Mouse (Mus musculus): ENCODE measurements around the gene Tmem9b.

Gene Tmem9b

GRCm38 (mm10) chr7:109764009-109764408 lies 11.3 kb upstream of the Tmem9b start:
- no peaks in the 10 kb centered on the region for H3K27me3 ChIP-seq (ENCODE audit: control insufficient read depth, insufficient read depth, low read length, poor library complexity, severe bottlenecking)
- no peaks in the 10 kb centered on the region for H3K36me3 ChIP-seq (ENCODE audit: control insufficient read depth, insufficient read depth, low read length, poor library complexity, severe bottlenecking)
- DNase-seq (ENCODE audit: low read depth, low spot score): no peak

- Histone ChIP-seq H3K27me3 (ENCODE audit: control insufficient read depth, insufficient read depth, low read length, poor library complexity, severe bottlenecking) (no peaks in the 10 kb centered on the region), H3K36me3 (ENCODE audit: control insufficient read depth, insufficient read depth, low read length, poor library complexity, severe bottlenecking) (no peaks in the 10 kb centered on the region)
- DNase-seq (ENCODE audit: low read depth, low spot score): no peak
Measured at GRCm38 (mm10) chr7:109756291-109756690, 3.6 kb upstream of the Tmem9b start.

GRCm38 (mm10) chr7:109754034-109754433 lies 1.4 kb upstream of the Tmem9b start:
- 0 out of 2 replicates have a peak, but pooled peaks cover under 1% of the 10 kb centered on the region for H3K36me3 ChIP-seq (ENCODE audit: control insufficient read depth, insufficient read depth, low read length, poor library complexity, severe bottlenecking)
- no peaks in the 10 kb centered on the region for H3K27me3 ChIP-seq (ENCODE audit: control insufficient read depth, insufficient read depth, low read length, poor library complexity, severe bottlenecking)
- DNase-seq (ENCODE audit: low read depth, low spot score): no peak

- Histone ChIP-seq H3K27me3 (ENCODE audit: control insufficient read depth, insufficient read depth, low read length, poor library complexity, severe bottlenecking) (no peaks in the 10 kb centered on the region), H3K36me3 (ENCODE audit: control insufficient read depth, insufficient read depth, low read length, poor library complexity, severe bottlenecking) (peaks cover 6% of the 10 kb centered on the region)
- no peak for DNase-seq (ENCODE audit: low read depth, low spot score)
Measured at GRCm38 (mm10) chr7:109751427-109752007, 1.2 kb downstream of the Tmem9b start.

- DNase-seq (ENCODE audit: low read depth, low spot score): no peak
- Histone ChIP-seq H3K27me3 (ENCODE audit: control insufficient read depth, insufficient read depth, low read length, poor library complexity, severe bottlenecking) (no peaks in the 10 kb centered on the region), H3K36me3 (ENCODE audit: control insufficient read depth, insufficient read depth, low read length, poor library complexity, severe bottlenecking) (peaks cover 23% of the 10 kb centered on the region)
Measured at GRCm38 (mm10) chr7:109747747-109748146, 4.9 kb downstream of the Tmem9b start.

- no peak for DNase-seq (ENCODE audit: low read depth, low spot score)
- Histone ChIP-seq H3K36me3 (ENCODE audit: control insufficient read depth, insufficient read depth, low read length, poor library complexity, severe bottlenecking) (peaks cover 34% of the 10 kb centered on the region), H3K27me3 (ENCODE audit: control insufficient read depth, insufficient read depth, low read length, poor library complexity, severe bottlenecking) (no peaks in the 10 kb centered on the region)
Measured at GRCm38 (mm10) chr7:109741703-109742102, 11.0 kb downstream of the Tmem9b start.

GRCm38 (mm10) chr7:109741060-109741459 lies 11.6 kb downstream of the Tmem9b start:
- Histone ChIP-seq H3K27me3 (ENCODE audit: control insufficient read depth, insufficient read depth, low read length, poor library complexity, severe bottlenecking) (no peaks in the 10 kb centered on the region), H3K36me3 (ENCODE audit: control insufficient read depth, insufficient read depth, low read length, poor library complexity, severe bottlenecking) (peaks cover 31% of the 10 kb centered on the region)
- no peak for DNase-seq (ENCODE audit: low read depth, low spot score)

GRCm38 (mm10) chr7:109739822-109740370 lies 12.8 kb downstream of the Tmem9b start:
- Histone ChIP-seq H3K27me3 (ENCODE audit: control insufficient read depth, insufficient read depth, low read length, poor library complexity, severe bottlenecking) (no peaks in the 10 kb centered on the region), H3K36me3 (ENCODE audit: control insufficient read depth, insufficient read depth, low read length, poor library complexity, severe bottlenecking) (peaks cover 29% of the 10 kb centered on the region)
- no peak for DNase-seq (ENCODE audit: low read depth, low spot score)

GRCm38 (mm10) chr7:109734806-109735205 lies 17.9 kb downstream of the Tmem9b start:
- no peak for DNase-seq (ENCODE audit: low read depth, low spot score)
- Histone ChIP-seq H3K36me3 (ENCODE audit: control insufficient read depth, insufficient read depth, low read length, poor library complexity, severe bottlenecking) (peaks cover 7% of the 10 kb centered on the region; the same call in 1 of the 2 replicates), H3K27me3 (ENCODE audit: control insufficient read depth, insufficient read depth, low read length, poor library complexity, severe bottlenecking) (no peaks in the 10 kb centered on the region)

GRCm38 (mm10) chr7:109731626-109732025 lies 21.0 kb downstream of the Tmem9b start, which contains the start of gene Ascl3:
TSS of gene Ascl3 (minus strand) at chr7:109731726.
- Histone ChIP-seq H3K36me3 (ENCODE audit: control insufficient read depth, insufficient read depth, low read length, poor library complexity, severe bottlenecking) (peaks cover 2% of the 10 kb centered on the region; the same call in 1 of the 2 replicates), H3K27me3 (ENCODE audit: control insufficient read depth, insufficient read depth, low read length, poor library complexity, severe bottlenecking) (no peaks in the 10 kb centered on the region)
- no peak for DNase-seq (ENCODE audit: low read depth, low spot score)

- no peak for DNase-seq (ENCODE audit: low read depth, low spot score)
- no peaks in the 10 kb centered on the region for H3K27me3 ChIP-seq (ENCODE audit: control insufficient read depth, insufficient read depth, low read length, poor library complexity, severe bottlenecking)
- H3K36me3 ChIP-seq (ENCODE audit: control insufficient read depth, insufficient read depth, low read length, poor library complexity, severe bottlenecking): no peaks in the 10 kb centered on the region
Measured at GRCm38 (mm10) chr7:109723697-109724096, 29.0 kb downstream of the Tmem9b start, which contains the start of gene BC051019. TSS of gene BC051019 (minus strand) at chr7:109723850.

GRCm38 (mm10) chr7:109723114-109723513 lies 29.6 kb downstream of the Tmem9b start:
- Histone ChIP-seq H3K36me3 (ENCODE audit: control insufficient read depth, insufficient read depth, low read length, poor library complexity, severe bottlenecking) (no peaks in the 10 kb centered on the region), H3K27me3 (ENCODE audit: control insufficient read depth, insufficient read depth, low read length, poor library complexity, severe bottlenecking) (no peaks in the 10 kb centered on the region)
- DNase-seq (ENCODE audit: low read depth, low spot score): no peak

GRCm38 (mm10) chr7:109722618-109723017 lies 30.1 kb downstream of the Tmem9b start:
- no peaks in the 10 kb centered on the region for H3K36me3 ChIP-seq (ENCODE audit: control insufficient read depth, insufficient read depth, low read length, poor library complexity, severe bottlenecking)
- H3K27me3 ChIP-seq (ENCODE audit: control insufficient read depth, insufficient read depth, low read length, poor library complexity, severe bottlenecking): no peaks in the 10 kb centered on the region
- DNase-seq (ENCODE audit: low read depth, low spot score): peak; percentile 27

- no peaks in the 10 kb centered on the region for H3K27me3 ChIP-seq (ENCODE audit: control insufficient read depth, insufficient read depth, low read length, poor library complexity, severe bottlenecking)
- H3K36me3 ChIP-seq (ENCODE audit: control insufficient read depth, insufficient read depth, low read length, poor library complexity, severe bottlenecking): no peaks in the 10 kb centered on the region
- peak; percentile 19 for DNase-seq (ENCODE audit: low read depth, low spot score)
Measured at GRCm38 (mm10) chr7:109719286-109719685, 33.4 kb downstream of the Tmem9b start.

- no peak for DNase-seq (ENCODE audit: low read depth, low spot score)
- H3K27me3 ChIP-seq (ENCODE audit: control insufficient read depth, insufficient read depth, low read length, poor library complexity, severe bottlenecking): no peaks in the 10 kb centered on the region
- H3K36me3 ChIP-seq (ENCODE audit: control insufficient read depth, insufficient read depth, low read length, poor library complexity, severe bottlenecking): peaks cover 5% of the 10 kb centered on the region; the same call in 1 of the 2 replicates
Measured at GRCm38 (mm10) chr7:109713434-109713982, 39.2 kb downstream of the Tmem9b start.

All from splenic B cell, adult 2 months (primary cell).